Mouse (Mus musculus) neutrophil, adult 5-6 weeks (primary cell): ENCODE data around the gene Erg. TPM values are rescaled to one million over a fixed set of nuclear protein-coding genes. Genes with fewer than 3 reads are reported as not detected.

Source experiments
- ATAC-seq: fragments of 151-379, 151-347 bp; 2 replicates; pipeline ENCODE4 v1.8.0; 2017; ENCODE audit warnings: mild to moderate bottlenecking, moderate TSS enrichment; ENCODE audit not compliant: insufficient number of reproducible peaks, poor library complexity, low FRiP score, severe bottlenecking; ENCODE audit errors: extremely low read depth
- total RNA-seq: library from RNA; stranded (forward); fragments of 200-1000 nt; gene quantifications from 2 replicates; pipeline ENCODE4 v1.2.3, GENCODE M21; 2017

The Erg gene
- total RNA-seq, 1 experiment from 2014 or later: 0.23 TPM

GRCm38 (mm10) chr16:95342030-95342429 lies 244.4 kb downstream of the Erg start:
- no peak for ATAC-seq

- peak; percentile 54 for ATAC-seq
Observed at GRCm38 (mm10) chr16:95340885-95341791, 245.3 kb downstream of the Erg start.

GRCm38 (mm10) chr16:95332159-95332558 lies 254.2 kb downstream of the Erg start:
- no peak for ATAC-seq

- no peak for ATAC-seq
Observed at GRCm38 (mm10) chr16:95321945-95322625, 264.3 kb downstream of the Erg start.

Other genes with a start within 250 kb of the Erg start
- gene Ets2, start 115.5 kb upstream of the Erg start, total RNA-seq: 121 and 128 TPM in 2 replicates